Mouse (Mus musculus) yolk sac, embryonic 10.5 days (tissue): ENCODE results near the gene Slc2a1.

ENCODE experiments used
- DNase-seq: peaks from one replicate; pipeline ENCODE4 v3.0.0-alpha.2; 2017; ENCODE audit warnings: low spot score

Slc2a1 gene

GRCm38 (mm10) chr4:119098216-119099210 is 10.0 kb upstream of the Slc2a1 start:
- DNase-seq, result no peak

- no peak for DNase-seq
Observed at GRCm38 (mm10) chr4:119101392-119101791, 7.1 kb upstream of the Slc2a1 start.

GRCm38 (mm10) chr4:119102350-119103126 is 6.0 kb upstream of the Slc2a1 start:
- DNase-seq, result no peak

GRCm38 (mm10) chr4:119104847-119105246 is 3.7 kb upstream of the Slc2a1 start:
- no peak for DNase-seq

- peak; percentile 94 for DNase-seq
Observed at GRCm38 (mm10) chr4:119105704-119106103, 2.8 kb upstream of the Slc2a1 start.

- DNase-seq, result no peak
Observed at GRCm38 (mm10) chr4:119107867-119108266, 644 bp upstream of the Slc2a1 start.

- no peak for DNase-seq
Observed at GRCm38 (mm10) chr4:119109640-119110039, 1.1 kb downstream of the Slc2a1 start.

GRCm38 (mm10) chr4:119110512-119110911 is 2.0 kb downstream of the Slc2a1 start:
- no peak for DNase-seq

GRCm38 (mm10) chr4:119111410-119111809 is 2.9 kb downstream of the Slc2a1 start:
- no peak for DNase-seq

- DNase-seq, result no peak
Observed at GRCm38 (mm10) chr4:119112256-119112885, 3.9 kb downstream of the Slc2a1 start.

GRCm38 (mm10) chr4:119115611-119116070 is 7.1 kb downstream of the Slc2a1 start:
- no peak for DNase-seq

GRCm38 (mm10) chr4:119116336-119116735 is 7.8 kb downstream of the Slc2a1 start:
- no peak for DNase-seq

GRCm38 (mm10) chr4:119117571-119117970 is 9.1 kb downstream of the Slc2a1 start:
- DNase-seq, result no peak

GRCm38 (mm10) chr4:119118659-119119077 is 10.2 kb downstream of the Slc2a1 start:
- DNase-seq, result no peak

- DNase-seq, result peak; percentile 54
Observed at GRCm38 (mm10) chr4:119119354-119119753, 10.8 kb downstream of the Slc2a1 start.

GRCm38 (mm10) chr4:119120095-119120494 is 11.6 kb downstream of the Slc2a1 start:
- DNase-seq, result no peak

GRCm38 (mm10) chr4:119121249-119121648 is 12.7 kb downstream of the Slc2a1 start:
- DNase-seq, result peak; percentile 50

- no peak for DNase-seq
Observed at GRCm38 (mm10) chr4:119124771-119125273, 16.3 kb downstream of the Slc2a1 start.

GRCm38 (mm10) chr4:119125577-119126270 is 17.2 kb downstream of the Slc2a1 start:
- no peak for DNase-seq

- DNase-seq, result no peak
Observed at GRCm38 (mm10) chr4:119127229-119127628, 18.7 kb downstream of the Slc2a1 start.

- no peak for DNase-seq
Observed at GRCm38 (mm10) chr4:119128547-119128946, 20.0 kb downstream of the Slc2a1 start.
